Mouse (Mus musculus) 3T3-L1 (cell line): ENCODE results near the gene Keap1.
"Not testable (repeated sequence)": the region's sequence is repeated elsewhere in the genome, so short reads cannot be mapped to it uniquely, and the experiment has no call there.

Experiments
- DNase-seq: peaks from one replicate; pipeline ENCODE4 v3.0.0-alpha.2; 2015; ENCODE audit warnings: low read depth, low spot score

The Keap1 gene

GRCm38 (mm10) chr9:21238733-21239464, at the start of gene Keap1:
Gene Keap1, minus strand, starts transcription at chr9:21239361.
- peak; percentile 55 for DNase-seq

- DNase-seq = peak; percentile 48
Observed at GRCm38 (mm10) chr9:21288404-21289336, 49.5 kb upstream of the Keap1 start.

- peak; percentile 99 for DNase-seq
Observed at GRCm38 (mm10) chr9:21287571-21288402, 48.6 kb upstream of the Keap1 start, which contains the start of gene Kri1. Gene Kri1, minus strand, starts transcription at chr9:21287969.

- DNase-seq = no peak
Observed at GRCm38 (mm10) chr9:21286753-21287152, 47.6 kb upstream of the Keap1 start.

- no peak for DNase-seq
Observed at GRCm38 (mm10) chr9:21283994-21284393, 44.8 kb upstream of the Keap1 start.

- DNase-seq = no peak
Observed at GRCm38 (mm10) chr9:21283591-21283990, 44.4 kb upstream of the Keap1 start.

GRCm38 (mm10) chr9:21277776-21278175, 38.6 kb upstream of the Keap1 start:
- no peak for DNase-seq

GRCm38 (mm10) chr9:21276307-21276706, 37.1 kb upstream of the Keap1 start:
- DNase-seq = no peak

GRCm38 (mm10) chr9:21275727-21276126, 36.6 kb upstream of the Keap1 start:
- DNase-seq = no peak

GRCm38 (mm10) chr9:21275013-21275710, 36.0 kb upstream of the Keap1 start:
- no peak for DNase-seq

GRCm38 (mm10) chr9:21274336-21274735, 35.2 kb upstream of the Keap1 start:
- no peak for DNase-seq

GRCm38 (mm10) chr9:21273520-21274228, 34.5 kb upstream of the Keap1 start:
- DNase-seq = no peak

GRCm38 (mm10) chr9:21273094-21273493, 33.9 kb upstream of the Keap1 start:
- no peak for DNase-seq

- DNase-seq = no peak
Observed at GRCm38 (mm10) chr9:21272391-21272790, 33.2 kb upstream of the Keap1 start.

GRCm38 (mm10) chr9:21269590-21269989, 30.4 kb upstream of the Keap1 start:
- DNase-seq = not testable (repeated sequence)

- DNase-seq = no peak
Observed at GRCm38 (mm10) chr9:21268305-21268704, 29.1 kb upstream of the Keap1 start.

GRCm38 (mm10) chr9:21266889-21267288, 27.7 kb upstream of the Keap1 start:
- peak; percentile 53 for DNase-seq

- peak; percentile 13 for DNase-seq
Observed at GRCm38 (mm10) chr9:21265611-21266010, 26.4 kb upstream of the Keap1 start.

GRCm38 (mm10) chr9:21265000-21265561, 25.9 kb upstream of the Keap1 start, which contains the start of gene Atg4d:
Gene Atg4d, plus strand, starts transcription at chr9:21265293.
- peak; percentile 99 for DNase-seq
